Mouse (Mus musculus): ENCODE data around the gene Tpcn1.

Tpcn1 gene

DNA sequence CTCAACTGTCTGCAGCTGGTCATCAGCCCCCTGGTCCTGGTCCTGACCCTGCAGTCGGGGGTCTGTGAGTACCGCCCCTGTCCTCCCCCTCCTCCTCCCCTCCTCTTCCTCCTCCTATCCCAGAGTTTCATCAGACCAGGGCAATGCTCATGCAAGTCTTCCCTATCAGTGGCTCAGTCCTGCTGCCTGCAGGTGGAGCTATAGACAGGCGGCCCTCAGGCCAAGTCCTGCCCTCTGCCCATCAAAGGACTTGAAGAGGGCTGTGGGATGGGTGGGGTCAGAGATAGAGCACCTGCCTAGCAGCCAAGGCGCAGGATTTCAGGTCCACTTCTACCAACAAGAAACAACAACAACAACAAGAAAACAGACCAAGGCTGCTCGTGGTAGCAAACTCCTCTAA, 62.7 kb downstream of the Tpcn1 start:
- in situ Hi-C loops (cut with MboI; ENCODE audit: unreplicated experiment in 2 of 2) = loop anchor here (5.0 kb wide), 2 partner anchors 52 to 62 kb away; partner anchors contain the start of genes Iqcd (in 1 of the 2) and Tpcn1 (in 1 of the 2)

DNA sequence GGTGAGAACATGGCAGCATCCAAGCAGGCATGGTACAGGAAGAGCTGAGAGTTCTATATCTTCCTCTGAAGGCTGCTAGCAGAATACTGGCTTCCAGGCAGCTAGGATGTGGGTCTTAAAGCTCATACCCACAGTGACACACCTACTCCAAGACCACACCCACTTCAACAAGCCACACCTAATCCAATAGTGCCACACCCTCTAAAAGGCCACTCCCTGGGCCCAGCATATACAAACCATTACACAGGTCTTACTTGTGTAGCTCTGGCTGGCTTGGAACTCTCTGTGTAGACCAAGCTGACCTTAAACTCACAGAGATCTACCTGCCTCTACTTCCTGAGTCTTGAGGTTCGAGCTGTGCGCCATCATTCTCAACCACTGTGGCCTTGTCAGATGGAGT, 63.7 kb downstream of the Tpcn1 start:
- in situ Hi-C loops (cut with MboI; ENCODE audit: unreplicated experiment in 2 of 2) = loop anchor here (5.0 kb wide), 2 partner anchors 53 to 63 kb away; partner anchors contain the start of genes Iqcd (in 1 of the 2) and Tpcn1 (in 1 of the 2)

DNA sequence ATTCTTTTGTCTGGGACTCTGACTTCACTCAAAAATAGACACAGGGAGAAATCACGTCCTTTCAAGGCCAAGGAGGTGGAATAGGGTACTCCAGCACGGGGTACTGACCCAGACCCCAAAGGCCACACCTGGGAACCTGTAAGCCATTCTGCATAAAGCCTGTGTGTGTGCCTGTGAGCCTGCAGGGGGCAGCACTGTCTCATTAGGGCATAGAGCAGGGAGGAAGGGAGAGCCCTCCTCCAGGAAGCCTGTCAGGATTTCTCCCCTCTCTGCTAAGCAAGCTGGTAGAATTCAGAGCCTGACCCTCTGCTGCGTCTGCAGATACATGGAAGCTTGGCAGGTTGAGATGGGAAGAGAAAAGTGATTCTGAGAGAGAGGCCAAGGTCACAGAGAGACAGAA, 65.8 kb downstream of the Tpcn1 start:
- in situ Hi-C loops (cut with MboI; ENCODE audit: unreplicated experiment in 2 of 2) = no loop called here

DNA sequence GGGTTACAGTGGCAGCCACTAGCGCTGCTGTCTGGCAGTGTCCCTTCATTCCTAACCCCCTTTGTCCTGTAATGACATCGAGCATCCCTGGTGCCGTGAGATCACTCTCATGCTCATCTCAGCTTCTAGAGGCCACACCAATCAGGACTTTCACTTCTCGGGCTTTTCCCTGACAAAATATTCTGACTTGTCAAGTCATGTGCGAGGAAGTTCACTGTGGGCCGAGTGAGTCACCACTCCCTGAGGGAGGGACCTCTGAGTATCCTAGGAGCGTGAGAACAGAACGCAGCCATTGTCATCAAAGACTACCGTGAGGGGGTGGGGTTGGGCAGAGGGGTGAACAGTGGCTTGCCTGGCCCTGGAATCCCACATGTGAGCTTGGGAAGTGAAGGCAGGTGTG, 70.9 kb downstream of the Tpcn1 start:
- in situ Hi-C loops (cut with MboI; ENCODE audit: unreplicated experiment in 2 of 2) = no loop called here

DNA sequence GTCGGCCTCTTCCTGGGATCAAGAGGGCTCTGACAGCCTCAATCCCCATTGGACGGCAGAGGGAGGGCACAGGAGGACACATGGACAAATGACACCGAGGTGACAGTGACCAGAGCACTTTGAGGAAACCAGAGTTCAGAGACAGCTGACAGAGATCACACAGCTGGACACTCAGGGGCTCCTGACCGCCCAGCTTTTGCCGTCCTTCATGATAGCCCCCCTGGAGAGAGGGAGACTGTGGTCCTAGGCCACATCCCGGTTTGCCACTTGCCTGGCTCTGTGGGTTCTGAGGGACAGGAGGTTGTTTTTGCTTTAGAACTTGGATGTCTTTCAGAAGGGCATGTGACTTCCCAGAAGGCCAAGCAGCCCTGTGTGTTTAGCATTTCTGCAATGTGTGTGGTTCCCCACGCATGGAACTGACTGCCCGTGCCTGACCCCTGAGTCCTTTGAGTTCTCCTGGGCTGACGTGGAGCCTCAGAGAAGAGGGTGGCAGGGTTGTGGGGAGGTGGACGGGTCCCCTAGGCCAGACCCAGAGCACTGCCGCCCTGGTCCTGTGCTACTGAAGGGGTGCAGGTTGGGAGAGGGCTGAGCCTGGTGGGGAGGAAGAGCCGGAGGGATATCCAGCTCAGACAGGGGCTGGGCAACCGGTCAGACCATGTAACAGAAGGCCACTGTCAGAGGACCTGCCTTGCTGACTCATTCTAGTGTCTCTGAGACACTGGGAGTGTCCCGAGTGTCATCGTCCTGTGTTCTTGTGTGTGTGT, 72.1 kb downstream of the Tpcn1 start:
- in situ Hi-C loops (cut with MboI; ENCODE audit: unreplicated experiment in 2 of 2) = no loop called here

DNA sequence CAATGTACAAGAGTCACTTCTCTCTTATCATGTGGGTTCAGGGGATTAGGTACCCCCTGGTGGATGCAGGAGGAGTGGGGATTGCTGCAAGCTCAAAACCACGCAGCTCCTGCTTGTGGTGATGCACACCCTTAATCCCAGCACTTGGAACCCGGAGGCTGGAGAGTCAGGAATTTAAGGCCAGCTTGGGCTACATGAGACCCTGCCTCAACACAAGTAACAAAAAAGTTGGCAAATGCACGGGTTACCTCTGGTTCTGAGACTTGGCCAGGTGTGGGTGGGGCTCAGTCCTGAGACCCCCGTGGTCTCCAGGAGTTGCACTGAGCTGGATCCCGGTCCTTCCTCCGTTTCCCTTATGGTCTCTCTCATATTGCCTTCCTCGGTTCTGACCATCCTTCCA, 73.0 kb downstream of the Tpcn1 start:
- in situ Hi-C loops (cut with MboI; ENCODE audit: unreplicated experiment in 2 of 2) = no loop called here

DNA sequence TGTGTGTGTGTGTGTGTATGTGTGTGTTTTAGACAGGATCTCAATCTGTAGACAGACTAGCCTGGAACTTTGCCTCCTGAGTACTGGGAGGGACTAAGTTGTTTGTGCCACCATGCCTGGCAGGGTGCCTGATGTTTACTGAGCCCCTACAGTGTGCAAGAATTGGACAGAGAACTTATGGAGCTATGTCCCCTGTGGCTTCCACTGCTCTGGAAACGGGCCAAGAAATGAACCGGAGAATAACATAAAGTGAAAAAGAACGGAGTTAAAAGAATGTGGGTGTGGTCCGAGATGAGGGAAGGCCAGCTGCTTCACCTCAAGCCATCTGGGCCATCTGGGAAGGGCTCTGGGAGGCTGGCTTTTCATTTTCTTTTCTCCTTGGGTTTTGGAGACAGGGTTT, 73.7 kb downstream of the Tpcn1 start:
- in situ Hi-C loops (cut with MboI; ENCODE audit: unreplicated experiment in 2 of 2) = no loop called here

DNA sequence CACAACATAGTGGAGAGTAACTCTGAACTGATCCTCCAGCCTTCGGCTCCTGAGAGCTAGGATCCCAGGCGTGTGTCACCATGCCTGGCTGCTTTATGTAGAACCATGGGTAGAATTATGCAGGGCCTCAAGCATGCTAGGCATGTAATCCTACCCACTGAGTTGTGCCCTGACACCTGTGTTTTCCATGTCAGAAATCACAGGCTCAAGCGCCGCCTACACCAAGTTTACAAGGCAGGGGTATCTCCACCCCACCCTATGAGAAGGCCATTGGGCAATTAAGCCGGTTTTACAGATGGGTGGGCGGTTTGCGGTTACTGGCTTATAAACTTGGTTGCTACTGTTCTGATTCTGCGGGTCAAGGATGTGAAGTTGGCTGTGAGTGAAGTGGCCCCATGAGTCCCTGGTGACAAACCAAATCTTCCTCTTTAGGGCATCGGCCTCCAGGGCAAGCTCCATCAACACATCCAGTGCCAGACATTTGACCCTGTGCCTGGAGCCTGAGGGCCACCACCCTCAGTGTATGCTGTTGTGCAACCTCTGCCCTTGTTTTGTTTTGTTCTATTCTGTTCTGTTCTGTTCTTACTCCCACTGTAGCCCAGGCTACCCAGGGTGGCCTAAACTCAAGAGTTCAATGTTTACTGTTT, 74.3 kb downstream of the Tpcn1 start:
- in situ Hi-C loops (cut with MboI; ENCODE audit: unreplicated experiment in 2 of 2) = no loop called here

DNA sequence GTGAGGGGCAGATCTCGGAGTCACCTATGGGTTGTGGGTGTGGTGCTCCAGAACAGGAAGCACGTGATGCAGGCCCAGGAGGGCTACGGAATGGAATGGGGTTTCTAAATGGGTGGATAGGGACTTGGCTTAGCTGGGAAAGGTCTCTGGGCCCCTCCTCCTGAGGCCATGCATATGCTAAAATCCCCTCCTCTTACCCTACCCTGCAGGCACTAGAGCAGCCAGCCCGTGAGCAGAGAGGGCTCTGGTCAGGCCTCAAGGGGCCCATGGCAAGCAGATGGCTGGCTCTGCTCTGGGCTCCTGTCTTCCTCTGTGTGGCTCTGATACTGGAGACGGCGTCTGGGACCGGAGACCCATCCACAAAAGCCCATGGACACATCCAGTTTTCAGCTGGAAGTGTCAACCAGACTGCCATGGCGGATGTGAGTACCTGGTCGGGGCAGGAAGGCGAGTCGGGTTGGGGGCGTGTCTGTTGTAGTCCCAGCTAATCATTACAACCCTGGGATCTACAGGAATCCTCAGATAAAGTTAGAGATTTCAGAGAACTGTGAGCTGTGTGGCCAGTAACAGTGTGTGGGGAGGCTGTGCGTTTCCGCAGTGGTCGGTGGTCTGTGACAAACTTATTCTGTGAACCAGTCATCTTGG, 75.4 kb downstream of the Tpcn1 start:
- in situ Hi-C loops (cut with MboI; ENCODE audit: unreplicated experiment in 2 of 2) = no loop called here

DNA sequence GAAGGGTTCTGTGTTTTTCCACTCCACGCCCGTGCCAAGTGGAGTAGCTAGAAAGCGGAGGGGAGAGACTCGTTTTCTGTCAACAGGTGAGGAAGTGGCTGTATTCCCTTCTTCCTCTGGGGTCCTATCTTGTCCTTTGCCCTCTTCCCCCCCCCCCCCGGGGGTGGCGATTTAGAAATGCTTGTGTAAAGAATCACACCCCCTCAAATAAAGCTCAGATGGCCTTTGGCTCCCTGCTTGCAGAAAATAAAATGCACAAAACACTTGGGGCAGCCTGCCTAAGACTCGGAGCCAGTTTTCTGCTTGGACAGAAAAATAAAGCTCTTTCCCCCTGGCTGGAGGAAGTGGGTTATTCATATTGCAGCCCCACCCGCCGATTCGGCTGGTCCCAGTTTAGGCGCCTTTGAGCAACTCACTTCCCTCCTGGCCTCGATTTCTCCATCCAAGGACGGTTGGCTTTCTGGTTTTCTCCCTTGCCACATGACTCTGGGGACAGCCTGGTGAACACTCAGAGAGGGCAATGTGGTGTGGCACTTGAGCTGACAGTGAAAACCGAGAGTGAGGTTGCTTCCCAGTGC, 76.7 kb downstream of the Tpcn1 start:
- in situ Hi-C loops (cut with MboI; ENCODE audit: unreplicated experiment in 2 of 2) = no loop called here

DNA sequence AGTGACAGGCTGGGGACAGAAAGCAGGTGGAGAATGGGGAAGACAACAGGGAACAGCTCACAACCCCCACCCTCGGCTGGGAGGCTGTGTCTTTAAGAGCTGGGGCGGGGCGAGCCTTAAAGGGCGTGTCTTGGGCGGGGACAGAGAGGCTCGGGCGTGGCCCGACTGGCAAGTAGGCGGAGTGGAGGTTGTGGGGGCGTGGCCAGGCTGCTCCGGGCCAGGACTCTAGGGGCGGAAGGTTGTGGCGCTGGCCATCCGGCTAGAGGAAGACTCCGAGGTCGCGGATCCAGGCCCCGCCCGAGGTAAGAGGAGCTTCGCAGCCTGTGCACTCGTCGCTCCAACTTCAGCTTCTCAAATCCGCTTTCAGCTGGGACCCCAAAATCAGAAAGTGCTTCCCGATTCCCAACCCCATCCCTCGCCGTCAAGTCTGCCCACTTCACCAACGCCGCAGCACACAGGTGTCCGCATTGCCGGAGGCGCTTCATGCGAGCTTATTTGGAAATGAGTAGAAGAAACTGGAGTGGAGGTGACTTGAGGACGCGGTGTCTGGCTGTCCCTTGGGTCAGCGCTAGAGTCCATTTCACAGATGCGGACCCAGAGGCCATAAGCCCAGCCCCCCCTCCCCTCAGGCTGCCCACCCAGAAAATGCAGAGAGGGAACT, 77.4 kb downstream of the Tpcn1 start, which contains the start of gene Slc8b1:
Gene Slc8b1 (plus strand): TSS at position 187 of the 661 bp plus-strand sequence.
- in situ Hi-C loops (cut with MboI; ENCODE audit: unreplicated experiment in 2 of 2) = no loop called here

DNA sequence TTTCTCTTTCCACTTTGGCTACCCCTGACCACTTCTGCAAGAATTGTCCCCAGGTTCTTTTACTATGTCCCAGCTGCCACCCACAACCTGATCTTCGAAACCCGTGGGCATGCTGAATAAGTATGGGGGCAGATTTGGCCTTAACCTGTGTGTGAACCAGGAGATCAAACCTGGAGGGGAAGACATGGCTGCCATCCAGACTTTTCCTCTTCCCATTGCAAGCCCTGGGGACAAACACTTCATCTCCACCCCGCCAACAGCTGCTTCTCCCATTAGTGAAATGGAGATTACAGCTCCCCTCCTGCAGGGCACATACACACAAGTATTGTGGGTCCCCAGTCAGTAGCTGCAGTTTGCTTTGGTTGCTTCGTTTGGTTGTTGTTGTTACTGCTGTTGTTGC, 81.2 kb downstream of the Tpcn1 start:
- in situ Hi-C loops (cut with MboI; ENCODE audit: unreplicated experiment in 2 of 2) = loop anchor here (10.0 kb wide), 2 partner anchors 97 to 167 kb away; no protein-coding TSS in a partner anchor

DNA sequence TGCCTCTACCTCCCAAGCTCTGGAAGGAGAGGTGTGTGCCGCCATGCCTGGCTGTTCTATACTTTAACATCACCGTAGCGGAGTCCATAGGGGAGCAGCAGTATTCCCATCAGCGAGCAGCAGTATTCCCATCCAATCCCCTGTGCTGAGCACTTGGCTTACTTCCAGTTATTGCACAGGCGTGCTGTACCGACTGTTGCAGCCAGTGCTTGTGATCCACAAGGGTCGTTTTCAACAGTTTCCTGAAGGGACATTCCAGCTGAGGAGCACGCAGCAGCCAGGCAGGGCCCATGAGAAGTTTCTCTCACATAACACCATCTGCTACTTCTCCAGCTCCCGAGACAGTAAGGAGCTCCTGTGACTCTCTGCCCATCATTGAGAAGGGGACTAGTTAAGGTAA, 82.0 kb downstream of the Tpcn1 start:
- in situ Hi-C loops (cut with MboI; ENCODE audit: unreplicated experiment in 2 of 2) = loop anchor here (10.0 kb wide), 2 partner anchors 98 to 168 kb away; no protein-coding TSS in a partner anchor

DNA sequence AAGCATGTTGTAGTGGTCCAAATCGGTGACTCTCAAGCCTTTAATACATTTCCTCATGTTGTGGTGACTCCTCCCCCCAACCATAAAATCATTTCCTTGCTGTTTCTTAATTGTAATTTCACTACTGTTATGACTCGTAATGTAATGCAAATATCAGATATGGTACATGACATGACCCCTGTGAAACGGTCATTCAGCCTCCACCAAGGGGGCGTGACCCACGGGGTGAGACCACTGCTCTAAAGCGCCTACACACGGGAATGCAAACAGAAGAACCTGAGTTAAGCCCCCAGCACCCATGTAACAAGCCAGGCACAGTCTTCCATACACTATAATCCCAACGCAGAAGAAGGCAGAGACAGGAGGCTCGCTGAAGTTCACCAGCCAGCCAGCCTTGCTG, 82.7 kb downstream of the Tpcn1 start:
- in situ Hi-C loops (cut with MboI; ENCODE audit: unreplicated experiment in 2 of 2) = loop anchor here (10.0 kb wide), 2 partner anchors 99 to 169 kb away; no protein-coding TSS in a partner anchor

DNA sequence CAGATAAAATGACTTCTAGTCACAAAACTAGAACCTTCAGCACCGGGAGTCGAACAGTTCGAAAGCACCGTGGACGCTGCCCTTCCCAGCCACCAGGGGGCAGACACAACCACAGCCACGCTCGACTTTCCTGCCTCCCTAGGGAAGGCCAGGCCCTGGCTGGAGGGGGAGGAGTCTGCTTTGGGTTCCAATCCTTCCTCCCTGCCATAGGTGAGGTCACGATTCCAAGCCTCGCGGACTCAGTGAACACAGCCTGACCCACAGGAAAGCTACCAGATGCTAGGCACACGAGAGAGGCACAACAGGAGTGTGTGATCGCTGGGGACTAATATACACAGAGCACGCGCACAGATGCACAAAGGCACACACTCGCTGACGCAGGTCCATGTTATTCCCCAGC, 83.1 kb downstream of the Tpcn1 start:
- in situ Hi-C loops (cut with MboI; ENCODE audit: unreplicated experiment in 2 of 2) = loop anchor here (10.0 kb wide), 2 partner anchors 99 to 169 kb away; no protein-coding TSS in a partner anchor

DNA sequence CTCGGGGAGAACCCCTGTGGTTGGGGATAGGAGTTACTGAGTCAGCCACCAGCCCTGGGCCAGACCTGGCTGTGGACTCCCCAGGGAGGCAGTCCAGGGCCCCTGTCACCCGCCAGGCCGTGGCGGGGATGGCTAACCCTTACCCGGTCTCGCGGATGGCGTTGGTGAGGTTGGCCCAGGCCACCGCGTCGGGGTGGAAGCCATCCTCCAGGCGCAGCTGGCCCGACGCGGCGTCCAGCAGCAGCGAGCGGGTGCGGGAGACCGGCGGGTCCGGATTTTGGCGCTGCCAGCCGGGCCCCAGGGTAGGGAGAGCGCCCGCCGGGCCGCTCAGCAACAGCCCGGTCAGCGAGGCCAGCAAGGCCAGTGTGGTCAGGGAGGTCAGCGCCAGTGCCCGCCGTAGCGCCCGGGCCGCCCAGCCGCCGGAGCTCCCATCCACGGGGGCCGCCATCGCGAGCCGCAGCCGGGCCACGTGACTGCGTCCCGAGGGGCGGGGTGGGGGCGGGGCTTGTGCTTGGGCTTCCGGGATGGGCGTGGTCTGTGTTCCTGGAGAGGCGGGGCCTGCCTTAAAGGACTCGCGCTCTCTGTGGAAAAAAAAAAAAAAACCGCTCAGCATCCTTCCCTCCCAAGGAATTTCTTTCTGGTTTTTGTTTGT, 85.2 kb downstream of the Tpcn1 start, which contains the start of gene Plbd2:
Gene Plbd2 (minus strand): TSS at position 482 of the 652 bp plus-strand sequence.
- in situ Hi-C loops (cut with MboI; ENCODE audit: unreplicated experiment in 2 of 2) = loop anchor here (5.0 to 10.0 kb wide), 3 partner anchors 102 to 172 kb away; no protein-coding TSS in a partner anchor

DNA sequence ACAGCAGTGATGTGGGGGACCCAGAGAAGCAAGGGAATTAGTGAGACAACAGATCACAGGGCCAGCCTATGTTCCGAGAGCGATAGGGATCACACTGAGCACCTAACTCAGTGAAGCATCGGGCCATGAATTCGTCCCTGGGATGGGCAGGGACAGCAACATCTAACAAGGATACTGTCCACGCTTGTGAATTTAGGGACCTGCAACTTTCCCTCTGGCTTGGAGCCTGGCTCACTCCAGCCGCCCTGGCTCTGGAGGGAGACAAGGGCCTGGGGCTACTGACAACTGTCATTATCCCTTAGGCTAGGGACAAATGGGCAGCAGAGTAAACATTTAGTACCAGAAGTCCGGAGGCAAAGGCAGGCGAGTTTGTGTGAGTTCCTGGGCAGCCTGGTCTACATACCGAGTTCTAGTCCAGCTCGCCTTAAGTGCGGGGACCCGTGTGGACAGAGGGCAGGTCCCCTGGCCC, 85.8 kb downstream of the Tpcn1 start:
- in situ Hi-C loops (cut with MboI; ENCODE audit: unreplicated experiment in 2 of 2) = loop anchor here (5.0 to 10.0 kb wide), 3 partner anchors 102 to 172 kb away; no protein-coding TSS in a partner anchor

DNA sequence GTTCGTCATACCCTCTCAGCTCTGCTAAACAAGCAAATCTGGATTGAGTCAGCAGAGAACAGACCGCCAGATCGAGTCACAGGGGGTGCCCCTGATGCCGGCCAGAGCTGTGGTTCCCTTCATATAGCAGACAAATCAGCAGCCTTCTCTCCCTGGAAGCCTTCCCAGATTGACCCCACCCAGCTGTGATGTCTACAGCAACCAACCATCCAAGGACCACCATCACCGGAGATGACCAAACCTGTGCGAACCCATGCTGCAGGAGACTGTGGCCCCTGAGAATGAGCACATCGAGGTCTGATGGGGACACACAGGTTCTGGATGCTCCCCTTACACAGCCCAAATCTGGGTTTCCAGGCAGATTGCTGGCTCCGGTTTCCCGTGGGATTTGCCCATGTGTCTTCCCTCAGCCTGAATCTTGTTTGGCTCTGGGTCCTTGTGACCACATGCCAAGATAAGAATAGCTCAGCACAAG, 86.3 kb downstream of the Tpcn1 start:
- in situ Hi-C loops (cut with MboI; ENCODE audit: unreplicated experiment in 2 of 2) = loop anchor here (5.0 to 10.0 kb wide), 3 partner anchors 103 to 173 kb away; no protein-coding TSS in a partner anchor

DNA sequence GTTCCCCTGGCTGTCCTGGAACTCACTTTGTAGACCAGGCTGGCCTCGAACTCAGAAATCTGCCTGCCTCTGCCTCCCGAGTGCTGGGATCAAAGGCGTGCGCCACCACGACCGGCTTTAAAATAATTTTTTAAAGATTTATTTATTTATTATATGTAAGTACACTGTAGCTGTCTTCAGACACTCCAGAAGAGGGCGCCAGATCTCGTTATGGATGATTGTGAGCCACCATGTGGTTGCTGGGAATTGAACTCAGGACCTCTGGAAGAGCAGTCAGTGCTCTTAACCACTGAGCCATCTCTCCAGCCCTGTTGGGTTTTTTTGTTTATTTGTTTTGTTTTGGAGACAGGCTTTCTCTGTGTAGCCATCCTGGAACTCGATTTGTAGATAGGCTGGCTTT, 87.9 kb downstream of the Tpcn1 start:
- in situ Hi-C loops (cut with MboI; ENCODE audit: unreplicated experiment in 2 of 2) = loop anchor here (5.0 to 10.0 kb wide), 3 partner anchors 104 to 174 kb away; no protein-coding TSS in a partner anchor
